Mouse (Mus musculus): ENCODE measurements around the gene Ubqln1. TPM values are rescaled to one million over a fixed set of nuclear protein-coding genes. Genes with fewer than 3 reads are reported as not detected.
A peak's percentile ranks its signal among the peaks of the same experiment; 100 is the strongest.

Gene Ubqln1
- total and polyA plus RNA-seq, 3 experiments: 68.6 to 146 TPM; not detected in 1

GRCm38 (mm10) chr13:58128768-58129671 lies 86.4 kb downstream of the Ubqln1 start (continued):
- TF ChIP-seq KAT2A (conservative IDR thresholded peaks at IDR 0.05; ENCODE audit: low read depth, low read length) (no peak; the same call in 1 of the 2 replicates), ZNF384 (IDR thresholded peaks at IDR 0.05; ENCODE audit: low read depth, low read length) (no peak), HCFC1 (IDR thresholded peaks at IDR 0.05; ENCODE audit: low read depth, low read length) (peak; percentile 80), TCF12 (IDR thresholded peaks at IDR 0.05; ENCODE audit: low read depth, low read length) (peak; percentile 79), ZMIZ1 (IDR thresholded peaks at IDR 0.05; ENCODE audit: low read depth, low read length) (peak; percentile 32), CHD2 (IDR thresholded peaks at IDR 0.05; ENCODE audit: low read length) (no peak), ZKSCAN1 (IDR thresholded peaks at IDR 0.05; ENCODE audit: low read depth, low read length) (no peak), MAFK (IDR thresholded peaks at IDR 0.05; ENCODE audit: borderline replicate concordance, low read depth, low read length) (no peak), MYC (IDR thresholded peaks at IDR 0.05; ENCODE audit: low read depth, low read length) (no peak), SMC3 (IDR thresholded peaks at IDR 0.05; ENCODE audit: low read depth, low read length) (no peak), BHLHE40 (IDR thresholded peaks at IDR 0.05; ENCODE audit: borderline replicate concordance, low read depth, low read length) (no peak), USF2 (IDR thresholded peaks at IDR 0.05; ENCODE audit: borderline replicate concordance in 1 of 2, insufficient read depth in 1 of 2, low read depth in 1 of 2, low read length in 2 of 2) (no peak), RAD21 (IDR thresholded peaks at IDR 0.05; ENCODE audit: low read depth, low read length) (no peak), EP300 (IDR thresholded peaks at IDR 0.05; ENCODE audit: low read depth in 1 of 2, low read length in 2 of 2) (no peak), RCOR1 (IDR thresholded peaks at IDR 0.05; ENCODE audit: low read depth, low read length) (no peak), JUND (IDR thresholded peaks at IDR 0.05; ENCODE audit: low read depth, low read length) (peak; percentile 68; the same call in 1 of the 2 replicates), MAX (IDR thresholded peaks at IDR 0.05; ENCODE audit: low read length) (no peak)

- H3K9ac ChIP-seq (ENCODE audit: control insufficient read depth, low read depth, low read length, poor library complexity, severe bottlenecking): peak within 1 kb of the TSS; percentile 99
- H3K79me2 ChIP-seq (ENCODE audit: control insufficient read depth, insufficient read depth, low read length, poor library complexity): peaks cover 32% of the 10 kb centered on the region
- peaks cover 4 to 26% of the 10 kb centered on the region in 2 experiments; a peak in 3 of 4 replicates for H3K36me3 ChIP-seq (ENCODE audit: control insufficient read depth in 1 of 2, insufficient read depth in 2 of 2, low read length in 2 of 2)
- peak within 1 kb of the TSS; percentile 90 for H3K27ac ChIP-seq (ENCODE audit: control insufficient read depth, low read depth, low read length)
- H3K27me3 ChIP-seq (ENCODE audit: control insufficient read depth in 1 of 2, insufficient read depth in 2 of 2, low read length in 2 of 2): no peaks in the 10 kb centered on the region
- peaks cover 3 to 17% of the 10 kb centered on the region in 2 experiments for H3K4me1 ChIP-seq (ENCODE audit: control insufficient read depth in 1 of 2, insufficient read depth in 2 of 2, low read length in 2 of 2)
- peak within 1 kb of the TSS; percentile 91 to 96 for H3K4me3 ChIP-seq (ENCODE audit: control insufficient read depth in 1 of 2, insufficient read depth in 1 of 2, low read depth in 2 of 2, low read length in 2 of 2)
- DNase-seq (ENCODE audit: low read depth, low spot score): peak; percentile 93
- H3K9me3 ChIP-seq (replicated peaks; ENCODE audit: insufficient read depth, low read length): no peaks in the 10 kb centered on the region
- TF ChIP-seq EP300 (IDR thresholded peaks at IDR 0.05; ENCODE audit: low read depth in 1 of 2, low read length in 2 of 2): no peak
- no peak for TF ChIP-seq POLR2AphosphoS5 (IDR thresholded peaks at IDR 0.05; ENCODE audit: borderline replicate concordance, low read depth, low read length)
- peak; percentile 83; the same call in 1 of the 2 replicates for TF ChIP-seq TBP (IDR thresholded peaks at IDR 0.05; ENCODE audit: low read depth, low read length)
- TF ChIP-seq ELF1 (IDR thresholded peaks at IDR 0.05; ENCODE audit: low read depth, low read length): no peak
- TF ChIP-seq NRF1 (IDR thresholded peaks at IDR 0.05; ENCODE audit: insufficient read depth, low read depth, low read length, poor library complexity, severe bottlenecking): peak; percentile 74
- no peak for TF ChIP-seq HCFC1 (IDR thresholded peaks at IDR 0.05; ENCODE audit: low read depth, low read length)
- TF ChIP-seq ZMIZ1 (IDR thresholded peaks at IDR 0.05; ENCODE audit: low read depth, low read length): peak; percentile 72; the same call in 1 of the 2 replicates
- TF ChIP-seq UBTF (IDR thresholded peaks at IDR 0.05; ENCODE audit: borderline replicate concordance, insufficient read depth, low read depth, low read length): 0 out of 2 replicates have a peak, but pooled peaks have one; percentile 32
- TF ChIP-seq ZNF384 (IDR thresholded peaks at IDR 0.05; ENCODE audit: low read depth, low read length): no peak
- no peak for TF ChIP-seq MAZ (IDR thresholded peaks at IDR 0.05; ENCODE audit: low read depth, low read length)
- no peak for TF ChIP-seq CTCF (IDR thresholded peaks at IDR 0.05 in 2 of 3, conservative IDR thresholded peaks at IDR 0.05 in 1 of 3; ENCODE audit: control insufficient read depth in 1 of 3, insufficient read depth in 1 of 3, low read depth in 2 of 3, low read length in 3 of 3, poor library complexity in 1 of 3, severe bottlenecking in 1 of 3)
- no peak for TF ChIP-seq USF1 (IDR thresholded peaks at IDR 0.05; ENCODE audit: low read depth, low read length)
- TF ChIP-seq BHLHE40 (IDR thresholded peaks at IDR 0.05; ENCODE audit: borderline replicate concordance, low read depth, low read length): no peak
- no peak for TF ChIP-seq SIN3A (IDR thresholded peaks at IDR 0.05; ENCODE audit: low read length)
- TF ChIP-seq CHD2 (IDR thresholded peaks at IDR 0.05; ENCODE audit: low read length): no peak
- TF ChIP-seq ETS1 (IDR thresholded peaks at IDR 0.05; ENCODE audit: low read depth, low read length): no peak
- 0 out of 2 replicates have a peak, but pooled peaks have one; percentile 15 for TF ChIP-seq CHD1 (IDR thresholded peaks at IDR 0.05; ENCODE audit: low read depth, low read length)
- TF ChIP-seq NELFE (IDR thresholded peaks at IDR 0.05; ENCODE audit: low read depth, low read length): peak; percentile 68
- peak; percentile 67 for TF ChIP-seq TCF12 (IDR thresholded peaks at IDR 0.05; ENCODE audit: low read depth, low read length)
- TF ChIP-seq RAD21 (IDR thresholded peaks at IDR 0.05; ENCODE audit: low read depth, low read length): no peak
- no peak for TF ChIP-seq MEF2A (IDR thresholded peaks at IDR 0.05; ENCODE audit: extremely low read depth, insufficient replicate concordance, low read depth, low read length, poor library complexity, severe bottlenecking)
- no peak for TF ChIP-seq JUND (IDR thresholded peaks at IDR 0.05; ENCODE audit: low read depth, low read length)
Measured at GRCm38 (mm10) chr13:58128396-58128767, 87.1 kb downstream of the Ubqln1 start, which contains the start of gene Hnrnpa0. Hnrnpa0 (minus strand) TSS chr13:58128556.
